Mouse (Mus musculus): ENCODE data around the gene Nt5dc1.
A peak's percentile ranks its signal among the peaks of the same experiment; 100 is the strongest.
"Not testable (repeated sequence)": the region's sequence is repeated elsewhere in the genome, so short reads cannot be mapped to it uniquely, and the experiment has no call there.

Nt5dc1 gene

GRCm38 (mm10) chr10:34312536-34312935 is 105.8 kb downstream of the Nt5dc1 start:
- no peak for DNase-seq (ENCODE audit: low read depth)

GRCm38 (mm10) chr10:34309915-34310685 is 108.3 kb downstream of the Nt5dc1 start:
- no peak for DNase-seq (ENCODE audit: low read depth)

- no peak for DNase-seq (ENCODE audit: low read depth)
Observed at GRCm38 (mm10) chr10:34307070-34307469, 111.3 kb downstream of the Nt5dc1 start.

- no peak for DNase-seq (ENCODE audit: low read depth)
Observed at GRCm38 (mm10) chr10:34300368-34300767, 118.0 kb downstream of the Nt5dc1 start.

- DNase-seq (ENCODE audit: low read depth): no peak
Observed at GRCm38 (mm10) chr10:34297980-34298753, 120.2 kb downstream of the Nt5dc1 start.

- DNase-seq (ENCODE audit: low read depth): peak; percentile 80
Observed at GRCm38 (mm10) chr10:34297299-34297979, 120.9 kb downstream of the Nt5dc1 start, which contains the start of gene Tspyl4. Tspyl4 (plus strand) TSS chr10:34297442.

GRCm38 (mm10) chr10:34296911-34297298 is 121.4 kb downstream of the Nt5dc1 start:
- DNase-seq (ENCODE audit: low read depth): no peak

GRCm38 (mm10) chr10:34282420-34283238 is 135.7 kb downstream of the Nt5dc1 start:
- no peak for DNase-seq (ENCODE audit: low read depth)

GRCm38 (mm10) chr10:34281962-34282388 is 136.4 kb downstream of the Nt5dc1 start, which contains the start of gene Tspyl1:
Tspyl1 (plus strand) TSS chr10:34282190.
- DNase-seq (ENCODE audit: low read depth): peak; percentile 96

- DNase-seq (ENCODE audit: low read depth): no peak
Observed at GRCm38 (mm10) chr10:34281211-34281961, 137.0 kb downstream of the Nt5dc1 start.

GRCm38 (mm10) chr10:34280591-34281175 is 137.7 kb downstream of the Nt5dc1 start:
- DNase-seq (ENCODE audit: low read depth): peak; percentile 71

GRCm38 (mm10) chr10:34271681-34272080 is 146.7 kb downstream of the Nt5dc1 start:
- DNase-seq (ENCODE audit: low read depth): no peak

GRCm38 (mm10) chr10:34267312-34268070 is 150.9 kb downstream of the Nt5dc1 start:
- no peak for DNase-seq (ENCODE audit: low read depth)

GRCm38 (mm10) chr10:34265106-34265505 is 153.2 kb downstream of the Nt5dc1 start:
- no peak for DNase-seq (ENCODE audit: low read depth)

GRCm38 (mm10) chr10:34252833-34253232 is 165.5 kb downstream of the Nt5dc1 start:
- DNase-seq (ENCODE audit: low read depth): not testable (repeated sequence)

GRCm38 (mm10) chr10:34249594-34249993 is 168.8 kb downstream of the Nt5dc1 start:
- no peak for DNase-seq (ENCODE audit: low read depth)

GRCm38 (mm10) chr10:34247757-34248156 is 170.6 kb downstream of the Nt5dc1 start:
- no peak for DNase-seq (ENCODE audit: low read depth)

GRCm38 (mm10) chr10:34246106-34246505 is 172.2 kb downstream of the Nt5dc1 start:
- no peak for DNase-seq (ENCODE audit: low read depth)

- no peak for DNase-seq (ENCODE audit: low read depth)
Observed at GRCm38 (mm10) chr10:34244745-34245144, 173.6 kb downstream of the Nt5dc1 start.

- peak; percentile 49 for DNase-seq (ENCODE audit: low read depth)
Observed at GRCm38 (mm10) chr10:34238536-34238935, 179.8 kb downstream of the Nt5dc1 start.
